Mouse (Mus musculus) kidney, embryonic 16.5 days (tissue): ENCODE results near the gene Ankrd55. TPM values are rescaled to one million over a fixed set of nuclear protein-coding genes. Genes with fewer than 3 reads are reported as not detected.

Experiments used
- ATAC-seq: fragments of 200-750 bp; cut with Nextera tagmentation; 2 replicates; pipeline ENCODE4 v1.8.0; 2017; ENCODE audit warnings: moderate TSS enrichment; ENCODE audit not compliant: low FRiP score, low TSS enrichment
- H3K27ac ChIP-seq: fragments of 300-500 bp; sonication (generic); 2 replicates; pipeline ENCODE4 v1.5.1; 2014; ENCODE audit warnings: low read length
- H3K27me3 ChIP-seq: fragments of 300-500 bp; sonication (generic); 2 replicates; pipeline ENCODE4 v1.6.1; 2014; ENCODE audit warnings: low read length, control low read depth, mixed read lengths; ENCODE audit not compliant: insufficient read depth
- H3K36me3 ChIP-seq: fragments of 300-500 bp; sonication (generic); 2 replicates; pipeline ENCODE4 v1.6.1; 2014; ENCODE audit warnings: low read length, control low read depth, mixed read lengths; ENCODE audit not compliant: insufficient read depth
- H3K4me1 ChIP-seq: fragments of 300-500 bp; sonication (generic); 2 replicates; pipeline ENCODE4 v1.6.1; 2014; ENCODE audit warnings: low read length, control low read depth, mixed read lengths; ENCODE audit not compliant: insufficient read depth
- H3K4me2 ChIP-seq: fragments of 300-500 bp; sonication (generic); replicated peaks from 2 replicates; pipeline ENCODE4 v1.6.1; 2014; ENCODE audit warnings: low read depth, low read length
- H3K4me3 ChIP-seq: fragments of 300-500 bp; sonication (generic); 2 replicates; pipeline ENCODE4 v1.5.1; 2014; ENCODE audit warnings: mild to moderate bottlenecking, low read length
- H3K9ac ChIP-seq: fragments of 300-500 bp; sonication (generic); replicated peaks from 2 replicates; pipeline ENCODE4 v1.6.1; 2014; ENCODE audit warnings: low read length
- H3K9me3 ChIP-seq: fragments of 300-500 bp; sonication (generic); 2 replicates; pipeline ENCODE4 v1.6.1; 2016; ENCODE audit warnings: low read length, control low read depth
- WGBS: fragments of 180-500 bp; shearing (Covaris S2); extraction: QIAGEN DNeasy Blood & Tissue Kit; methylation state at CpG from one replicate; pipeline ENCODE4 v1.1.7; 2014; 5-methylcytosine and 5-hydroxymethylcytosine counted together
- polyA plus RNA-seq: library from polyadenylated mRNA; unstranded; fragments of >200 nt; fragmentation: Nextera tagmentation; extraction: Ambion mirVana; gene quantifications from 2 replicates; pipeline ENCODE4 v1.2.1, GENCODE M21; 2015

The Ankrd55 gene
- polyA plus RNA-seq, 1 experiment from 2014 or later: 0.27 TPM

GRCm38 (mm10) chr13:112411216-112411822, 123.1 kb downstream of the Ankrd55 start:
- Histone ChIP-seq H3K27me3 (no peaks in the 10 kb centered on the region), H3K9me3 (no peaks in the 10 kb centered on the region; the same call in 1 of the 2 replicates), H3K36me3 (no peaks in the 10 kb centered on the region), H3K4me3 (no peak overlapping the region), H3K4me1 (peaks cover 5% of the 10 kb centered on the region; the same call in 1 of the 2 replicates), H3K9ac (no peak overlapping the region), H3K27ac (no peak overlapping the region), H3K4me2 (no peak overlapping the region)
- 52% methylated on average over 5 of the region's 5 CpGs for WGBS
- ATAC-seq: no peak

DNA sequence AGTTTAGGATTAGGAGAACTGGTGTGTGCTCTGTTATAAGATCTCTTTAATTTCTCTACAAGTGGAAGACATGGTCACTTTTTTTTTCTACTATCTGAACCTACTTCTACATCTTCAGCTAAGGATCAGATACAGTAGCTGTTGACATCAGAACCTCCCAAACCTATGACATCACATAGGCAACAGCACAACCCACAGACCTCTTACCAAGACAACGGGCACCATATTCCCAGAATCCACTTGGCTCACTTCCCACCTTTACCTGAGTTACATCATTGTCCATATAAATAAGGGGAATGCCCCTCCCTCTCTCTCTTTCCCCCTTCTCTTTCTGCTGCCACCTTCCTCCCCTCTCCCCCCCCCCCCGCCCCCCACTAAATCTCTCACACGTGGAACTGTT, 124.0 kb downstream of the Ankrd55 start:
- ATAC-seq: no peak
- Histone ChIP-seq H3K4me2 (no peak overlapping the region), H3K9me3 (no peaks in the 10 kb centered on the region; the same call in 1 of the 2 replicates), H3K36me3 (no peaks in the 10 kb centered on the region), H3K9ac (no peak overlapping the region), H3K4me3 (no peak overlapping the region), H3K27ac (no peak overlapping the region), H3K27me3 (no peaks in the 10 kb centered on the region), H3K4me1 (peaks cover 9% of the 10 kb centered on the region; the same call in 1 of the 2 replicates)
- 74% methylated on average over 2 of the region's 3 CpGs for WGBS

DNA sequence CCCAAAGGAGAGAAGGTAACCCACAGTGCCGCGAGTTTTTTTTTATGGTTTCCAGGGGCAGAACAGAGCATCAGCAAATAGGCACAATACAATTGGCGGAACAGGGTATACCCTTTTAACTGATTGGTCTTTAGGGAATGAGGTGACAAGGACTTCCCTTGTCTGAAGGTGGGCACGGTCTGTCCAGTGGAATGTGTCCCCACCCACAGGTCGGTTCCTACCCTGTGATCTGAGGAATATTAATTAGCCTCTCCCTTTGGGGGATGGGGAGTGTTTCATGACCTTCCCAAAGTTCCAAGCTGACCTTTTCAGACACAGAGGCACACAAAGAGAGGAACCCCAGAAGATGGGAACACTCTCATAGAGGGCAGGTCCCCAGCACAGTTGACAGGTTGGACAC, 124.6 kb downstream of the Ankrd55 start:
- Histone ChIP-seq H3K4me1 (peaks cover 10% of the 10 kb centered on the region; the same call in 1 of the 2 replicates), H3K27ac (no peak overlapping the region), H3K9me3 (no peaks in the 10 kb centered on the region), H3K9ac (no peak overlapping the region), H3K4me3 (no peak overlapping the region), H3K27me3 (no peaks in the 10 kb centered on the region), H3K4me2 (no peak overlapping the region), H3K36me3 (no peaks in the 10 kb centered on the region)
- 67% methylated on average over 5 of the region's 5 CpGs for WGBS
- no peak for ATAC-seq

GRCm38 (mm10) chr13:112413611-112414010, 125.4 kb downstream of the Ankrd55 start:
- Histone ChIP-seq H3K27me3 (no peaks in the 10 kb centered on the region), H3K36me3 (no peaks in the 10 kb centered on the region), H3K4me2 (no peak overlapping the region), H3K4me3 (no peak overlapping the region), H3K9me3 (no peaks in the 10 kb centered on the region), H3K27ac (no peak overlapping the region), H3K9ac (no peak overlapping the region), H3K4me1 (peaks cover 10% of the 10 kb centered on the region; the same call in 1 of the 2 replicates)
- WGBS: 86% methylated on average over 8 of the region's 8 CpGs
- no peak for ATAC-seq

- H3K4me1 ChIP-seq: peaks cover 10% of the 10 kb centered on the region; the same call in 1 of the 2 replicates
- H3K4me2 ChIP-seq: no peak overlapping the region
Measured at GRCm38 (mm10) chr13:112415896-112416295, 127.6 kb downstream of the Ankrd55 start.

GRCm38 (mm10) chr13:112416410-112417162, 128.3 kb downstream of the Ankrd55 start:
- Histone ChIP-seq H3K27me3 (no peaks in the 10 kb centered on the region), H3K4me3 (no peak overlapping the region), H3K36me3 (no peaks in the 10 kb centered on the region), H3K4me2 (no peak overlapping the region), H3K9ac (no peak overlapping the region), H3K27ac (peak overlapping the region; percentile 6; the same call in 1 of the 2 replicates), H3K9me3 (no peaks in the 10 kb centered on the region), H3K4me1 (peaks cover 10% of the 10 kb centered on the region; the same call in 1 of the 2 replicates)
- WGBS: 18% methylated on average over 8 of the region's 8 CpGs
- peak; percentile 65 for ATAC-seq

More at GRCm38 (mm10) chr13:112415896-112416295, 127.6 kb downstream of the Ankrd55 start:
- Histone ChIP-seq H3K9me3 (no peaks in the 10 kb centered on the region), H3K27me3 (no peaks in the 10 kb centered on the region), H3K9ac (no peak overlapping the region), H3K4me3 (no peak overlapping the region), H3K36me3 (no peaks in the 10 kb centered on the region), H3K27ac (peak overlapping the region; percentile 6)
- ATAC-seq: 0 out of 2 replicates have a peak, but pooled peaks have one; percentile 31
- WGBS: 74% methylated on average over 6 of the region's 6 CpGs

DNA sequence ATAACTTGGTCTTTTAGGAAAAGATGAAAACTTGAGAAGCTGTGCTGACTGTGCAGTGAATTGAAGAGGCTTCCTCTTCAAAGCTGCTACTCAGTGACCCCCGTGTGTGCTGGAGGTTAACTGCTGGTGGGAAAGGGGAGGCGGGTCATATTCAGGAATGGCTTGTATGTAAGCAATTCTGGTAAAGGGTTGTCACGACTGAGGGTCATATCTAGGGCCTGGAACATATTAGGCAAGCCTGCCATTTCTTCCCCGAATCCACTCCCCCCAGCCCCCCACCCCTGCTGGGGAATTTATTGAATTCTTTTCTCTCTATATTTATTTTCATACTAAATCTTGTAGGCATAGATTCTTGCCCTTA, 128.9 kb downstream of the Ankrd55 start:
- no peaks in the 10 kb centered on the region for H3K36me3 ChIP-seq
- no peaks in the 10 kb centered on the region for H3K27me3 ChIP-seq
- no peak overlapping the region for H3K4me3 ChIP-seq
- H3K4me2 ChIP-seq: no peak overlapping the region
- peak overlapping the region; percentile 6; the same call in 1 of the 2 replicates for H3K27ac ChIP-seq
- no peaks in the 10 kb centered on the region for H3K9me3 ChIP-seq
- no peak overlapping the region for H3K9ac ChIP-seq
- peak; percentile 51; the same call in 1 of the 2 replicates for ATAC-seq
- WGBS: 30% methylated on average over 4 of the region's 4 CpGs
- H3K4me1 ChIP-seq: peaks cover 10% of the 10 kb centered on the region; the same call in 1 of the 2 replicates

- H3K27ac ChIP-seq: no peak overlapping the region
- WGBS: 72% methylated on average over 2 of the region's 2 CpGs
- no peaks in the 10 kb centered on the region for H3K36me3 ChIP-seq
- ATAC-seq: no peak
- no peak overlapping the region for H3K9ac ChIP-seq
- no peaks in the 10 kb centered on the region for H3K27me3 ChIP-seq
- no peaks in the 10 kb centered on the region for H3K9me3 ChIP-seq
- H3K4me3 ChIP-seq: no peak overlapping the region
- H3K4me2 ChIP-seq: no peak overlapping the region
- peaks cover 10% of the 10 kb centered on the region; the same call in 1 of the 2 replicates for H3K4me1 ChIP-seq
Measured at GRCm38 (mm10) chr13:112417861-112418423, 129.7 kb downstream of the Ankrd55 start.

GRCm38 (mm10) chr13:112418595-112418994, 130.3 kb downstream of the Ankrd55 start:
- no peak overlapping the region for H3K4me3 ChIP-seq
- H3K27ac ChIP-seq: no peak overlapping the region
- no peak overlapping the region for H3K4me2 ChIP-seq
- H3K4me1 ChIP-seq: peaks cover 10% of the 10 kb centered on the region; the same call in 1 of the 2 replicates
- no peak overlapping the region for H3K9ac ChIP-seq
- H3K36me3 ChIP-seq: no peaks in the 10 kb centered on the region
- ATAC-seq: no peak
- no peaks in the 10 kb centered on the region for H3K9me3 ChIP-seq
- WGBS: 88% methylated on average over 4 of the region's 4 CpGs
- no peaks in the 10 kb centered on the region for H3K27me3 ChIP-seq
